Mouse (Mus musculus): Measurements from ENCODE around the gene Itgb4. TPM values are rescaled to one million over a fixed set of nuclear protein-coding genes. Genes with fewer than 3 reads are reported as not detected.
A peak's percentile ranks its signal among the peaks of the same experiment; 100 is the strongest.

The Itgb4 gene
- polyA plus RNA-seq, 2 experiments, result 0.11 to 0.17 TPM

DNA sequence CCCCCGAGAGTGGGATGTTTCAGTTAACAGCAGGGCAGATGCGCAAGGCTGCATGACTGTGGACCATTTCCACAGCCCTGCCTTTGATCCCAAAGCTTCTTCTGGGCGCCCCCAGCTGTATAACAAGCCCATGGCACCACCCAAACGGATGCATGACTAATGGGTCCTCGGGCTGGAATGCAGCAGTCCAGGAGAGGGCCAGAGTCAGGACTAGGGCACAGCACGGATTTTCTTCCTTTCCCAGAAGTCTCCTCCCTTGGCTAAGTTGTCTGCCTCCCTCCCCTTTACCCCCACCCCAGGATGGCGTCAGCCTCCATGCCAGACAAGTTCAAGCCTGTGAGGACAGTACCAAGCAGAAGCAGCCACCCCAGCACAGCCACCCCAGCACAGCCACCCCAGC, 16.5 kb upstream of the Itgb4 start:
- H3K4me3 ChIP-seq (ENCODE audit: insufficient read depth in 1 of 2, low read depth in 2 of 2, low read length in 2 of 2), result no peak overlapping the region
- peaks cover 17% of the 10 kb centered on the region for H3K36me3 ChIP-seq (replicated peaks; ENCODE audit: control insufficient read depth, insufficient read depth, low read depth)
- DNase-seq (ENCODE audit: low read depth in 3 of 3, low spot score in 3 of 3), result no peak
- H3K27me3 ChIP-seq (ENCODE audit: control insufficient read depth, insufficient read depth, low read length), result no peaks in the 10 kb centered on the region
- H3K27ac ChIP-seq, result no peak overlapping the region
- H3K4me1 ChIP-seq (replicated peaks; ENCODE audit: control insufficient read depth in 2 of 2, insufficient read depth in 2 of 2, low read length in 1 of 2), result no peaks in the 10 kb centered on the region; a peak in 1 of 4 replicates
- no peak for ATAC-seq (ENCODE audit: insufficient read depth)
- 81% methylated on average over 7 of the region's 7 CpGs for WGBS (ENCODE audit: insufficient replicate concordance)
- H3K9me3 ChIP-seq (ENCODE audit: control insufficient read depth, low read length), result no peaks in the 10 kb centered on the region
- no peak for TF ChIP-seq EP300 (IDR thresholded peaks at IDR 0.05; ENCODE audit: low read depth)
- no peak for TF ChIP-seq CTCF (IDR thresholded peaks at IDR 0.05; ENCODE audit: low read depth)
- H3K4me2 ChIP-seq (ENCODE audit: low read depth), result no peak overlapping the region
- no peak overlapping the region for H3K9ac ChIP-seq (replicated peaks)

DNA sequence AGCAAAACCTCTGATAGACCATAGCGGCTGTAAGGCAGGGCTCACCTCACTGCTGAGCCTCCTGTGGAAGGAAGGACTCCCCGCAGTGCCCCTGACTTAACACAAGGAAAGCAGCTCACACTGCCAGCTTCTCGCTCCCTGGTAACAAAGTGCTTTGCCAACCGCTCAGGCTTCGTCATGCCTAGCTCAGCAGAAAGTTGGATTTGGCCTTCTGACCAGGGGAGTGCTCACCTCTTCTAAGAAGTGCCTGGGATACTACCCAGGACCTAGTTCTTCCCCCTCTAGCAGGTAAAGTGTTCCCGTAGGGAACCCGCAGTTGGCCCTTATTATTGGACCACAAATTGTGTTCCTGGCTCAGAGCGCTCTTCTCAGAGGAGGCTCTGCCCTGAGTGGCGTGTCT, 15.5 kb upstream of the Itgb4 start:
- TF ChIP-seq EP300 (IDR thresholded peaks at IDR 0.05; ENCODE audit: low read depth) (no peak), CTCF (IDR thresholded peaks at IDR 0.05; ENCODE audit: low read depth) (no peak)
- Histone ChIP-seq H3K4me1 (replicated peaks; ENCODE audit: control insufficient read depth in 2 of 2, insufficient read depth in 2 of 2, low read length in 1 of 2) (no peaks in the 10 kb centered on the region; a peak in 1 of 4 replicates), H3K27me3 (ENCODE audit: control insufficient read depth, insufficient read depth, low read length) (no peaks in the 10 kb centered on the region), H3K9me3 (ENCODE audit: control insufficient read depth, low read length) (no peaks in the 10 kb centered on the region), H3K27ac (no peak overlapping the region), H3K36me3 (replicated peaks; ENCODE audit: control insufficient read depth, insufficient read depth, low read depth) (peaks cover 23% of the 10 kb centered on the region), H3K4me2 (ENCODE audit: low read depth) (no peak overlapping the region), H3K9ac (replicated peaks) (no peak overlapping the region), H3K4me3 (ENCODE audit: insufficient read depth in 1 of 2, low read depth in 2 of 2, low read length in 2 of 2) (no peak overlapping the region)
- WGBS (ENCODE audit: insufficient replicate concordance), result 86% methylated on average over 9 of the region's 9 CpGs
- no peak for ATAC-seq (ENCODE audit: insufficient read depth)
- DNase-seq (ENCODE audit: low read depth in 3 of 3, low spot score in 3 of 3), result no peak

DNA sequence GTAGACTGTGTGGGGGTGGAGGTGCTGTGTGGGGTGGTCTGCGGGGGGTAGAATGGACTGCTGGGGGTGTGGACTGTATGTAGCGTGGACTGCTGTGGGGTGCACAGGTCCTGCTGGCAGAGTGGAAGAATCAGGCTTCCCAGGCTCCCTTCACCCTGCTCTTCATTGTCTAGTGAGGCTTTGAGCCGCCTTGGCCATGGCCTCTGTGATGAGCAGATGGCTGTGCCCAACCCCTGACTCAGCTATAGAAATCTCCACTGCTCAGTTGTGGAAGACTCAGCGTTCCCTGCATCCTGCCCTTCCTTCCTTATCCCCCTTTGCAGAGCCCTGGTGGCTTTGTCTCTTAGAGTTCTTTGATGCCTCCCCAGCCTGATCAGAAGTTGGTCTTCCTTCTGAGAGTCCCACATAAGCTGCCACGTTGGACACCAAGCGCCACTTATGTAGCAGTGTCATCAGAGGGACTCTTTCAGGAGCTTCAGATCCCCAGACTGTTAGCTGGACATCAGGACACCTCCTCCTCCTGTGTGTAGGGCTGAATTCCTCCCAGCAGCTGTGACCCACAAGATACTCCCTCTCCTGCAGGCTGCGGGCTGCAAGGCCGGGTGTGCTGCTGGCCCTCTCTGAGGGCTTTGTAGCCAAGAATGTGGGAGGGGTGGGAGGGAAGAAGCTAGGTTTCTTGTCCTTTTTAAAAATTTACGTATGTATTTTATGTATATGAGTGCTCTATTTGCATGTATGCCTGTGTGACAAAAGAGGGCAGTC, 11.7 kb upstream of the Itgb4 start:
- TF ChIP-seq EP300 (IDR thresholded peaks at IDR 0.05; ENCODE audit: low read depth) (no peak), CTCF (IDR thresholded peaks at IDR 0.05; ENCODE audit: low read depth) (no peak)
- H3K4me3 ChIP-seq (ENCODE audit: insufficient read depth in 1 of 2, low read depth in 2 of 2, low read length in 2 of 2), result no peak overlapping the region
- 85% methylated on average over 9 of the region's 9 CpGs for WGBS (ENCODE audit: insufficient replicate concordance)
- peaks cover 6 to 9% of the 10 kb centered on the region in 2 experiments for H3K4me1 ChIP-seq (replicated peaks; ENCODE audit: control insufficient read depth in 2 of 2, insufficient read depth in 2 of 2, low read length in 1 of 2)
- no peak for ATAC-seq (ENCODE audit: insufficient read depth)
- no peaks in the 10 kb centered on the region for H3K27me3 ChIP-seq (ENCODE audit: control insufficient read depth, insufficient read depth, low read length)
- no peak overlapping the region for H3K27ac ChIP-seq
- no peak overlapping the region for H3K4me2 ChIP-seq (ENCODE audit: low read depth)
- no peak for DNase-seq (ENCODE audit: low read depth in 3 of 3, low spot score in 3 of 3)
- H3K36me3 ChIP-seq (replicated peaks; ENCODE audit: control insufficient read depth, insufficient read depth, low read depth), result peaks cover 22% of the 10 kb centered on the region
- H3K9me3 ChIP-seq (ENCODE audit: control insufficient read depth, low read length), result no peaks in the 10 kb centered on the region
- no peak overlapping the region for H3K9ac ChIP-seq (replicated peaks)

DNA sequence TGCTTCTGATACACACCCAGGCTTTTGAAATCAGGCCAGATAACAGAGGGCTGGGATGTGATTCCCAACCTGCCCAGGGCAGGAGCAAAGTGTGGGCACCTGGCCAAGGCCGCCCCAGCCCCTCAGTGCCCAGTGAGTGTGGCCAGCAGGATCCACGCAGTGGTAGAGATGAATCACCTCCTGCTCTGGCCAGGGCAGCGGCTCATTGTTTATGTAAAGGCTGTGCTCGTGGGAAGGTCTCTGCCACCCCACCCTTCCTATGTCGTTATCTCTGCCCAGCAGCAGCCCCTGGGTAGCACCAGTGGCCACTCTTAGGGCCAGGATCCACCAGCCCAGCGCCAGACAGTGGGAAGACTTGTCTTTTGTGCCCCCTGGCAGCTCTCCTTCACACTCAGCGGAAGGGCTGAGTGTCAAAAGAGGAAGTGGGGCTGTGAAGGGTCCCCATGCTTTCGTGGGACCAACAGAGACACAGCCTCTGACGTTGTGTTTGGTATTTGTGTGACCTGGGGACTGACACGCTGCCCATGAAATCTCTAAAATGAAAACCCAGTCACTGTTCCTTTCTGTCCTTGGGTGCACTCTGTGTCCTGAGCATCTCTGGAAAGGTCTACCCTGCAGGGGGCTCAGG, 9.4 kb upstream of the Itgb4 start:
- no peak overlapping the region for H3K4me2 ChIP-seq (ENCODE audit: low read depth)
- peaks cover 6 to 11% of the 10 kb centered on the region in 2 experiments for H3K4me1 ChIP-seq (replicated peaks; ENCODE audit: control insufficient read depth in 2 of 2, insufficient read depth in 2 of 2, low read length in 1 of 2)
- no peak overlapping the region for H3K27ac ChIP-seq
- H3K9ac ChIP-seq (replicated peaks), result no peak overlapping the region
- no peaks in the 10 kb centered on the region for H3K27me3 ChIP-seq (ENCODE audit: control insufficient read depth, insufficient read depth, low read length)
- H3K9me3 ChIP-seq (ENCODE audit: control insufficient read depth, low read length), result no peaks in the 10 kb centered on the region
- WGBS (ENCODE audit: insufficient replicate concordance), result 20% methylated on average over 10 of the region's 10 CpGs
- no peak overlapping the region for H3K4me3 ChIP-seq (ENCODE audit: insufficient read depth in 1 of 2, low read depth in 2 of 2, low read length in 2 of 2)
- DNase-seq (ENCODE audit: low read depth in 3 of 3, low spot score in 3 of 3) (no peak), ATAC-seq (ENCODE audit: insufficient read depth) (peak; percentile 57; the same call in 1 of the 2 replicates)
- peaks cover 22% of the 10 kb centered on the region for H3K36me3 ChIP-seq (replicated peaks; ENCODE audit: control insufficient read depth, insufficient read depth, low read depth)
- TF ChIP-seq CTCF (IDR thresholded peaks at IDR 0.05; ENCODE audit: low read depth) (no peak), EP300 (IDR thresholded peaks at IDR 0.05; ENCODE audit: low read depth) (no peak)

DNA sequence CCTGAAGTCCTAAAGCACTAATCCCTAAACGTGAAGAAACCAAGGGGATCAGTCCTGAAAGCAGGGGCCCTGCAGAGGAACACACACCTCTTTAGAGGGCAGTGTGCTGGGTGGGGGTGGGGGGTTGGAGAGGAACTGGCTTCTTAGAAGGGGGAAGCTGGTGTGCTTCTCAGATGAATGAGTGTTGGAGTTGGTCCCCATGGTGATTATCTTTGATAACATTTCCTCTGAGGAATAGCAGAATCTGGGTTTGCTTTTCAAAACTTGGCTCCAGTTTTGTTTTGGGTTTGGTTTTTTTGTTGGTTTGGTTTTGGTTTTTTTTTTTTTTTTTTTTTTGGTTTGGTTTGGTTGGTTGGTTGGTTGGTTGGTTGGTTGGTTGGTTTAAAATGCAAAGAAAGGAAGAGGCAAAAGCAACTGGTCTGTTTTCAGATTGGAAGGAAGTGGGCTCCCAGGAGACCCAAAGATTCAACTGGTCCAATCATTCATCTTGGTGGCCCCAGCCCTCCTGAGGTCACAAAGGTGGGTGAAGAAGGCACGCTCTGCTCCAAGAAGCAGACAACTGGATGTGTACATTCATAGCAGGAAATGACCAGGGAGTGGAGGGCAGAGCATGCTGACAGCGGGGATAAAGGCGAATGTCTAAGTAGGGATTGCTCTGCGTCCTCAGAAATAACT, 5.6 kb upstream of the Itgb4 start:
- DNase-seq (ENCODE audit: low read depth in 3 of 3, low spot score in 3 of 3) (no peak), ATAC-seq (ENCODE audit: insufficient read depth) (no peak)
- TF ChIP-seq CTCF (IDR thresholded peaks at IDR 0.05; ENCODE audit: low read depth) (no peak), EP300 (IDR thresholded peaks at IDR 0.05; ENCODE audit: low read depth) (no peak)
- Histone ChIP-seq H3K27me3 (ENCODE audit: control insufficient read depth, insufficient read depth, low read length) (peaks cover 3% of the 10 kb centered on the region), H3K9me3 (ENCODE audit: control insufficient read depth, low read length) (no peaks in the 10 kb centered on the region), H3K4me3 (ENCODE audit: insufficient read depth in 1 of 2, low read depth in 2 of 2, low read length in 2 of 2) (no peak overlapping the region), H3K4me2 (ENCODE audit: low read depth) (no peak overlapping the region), H3K27ac (no peak overlapping the region), H3K36me3 (replicated peaks; ENCODE audit: control insufficient read depth, insufficient read depth, low read depth) (peaks cover 14% of the 10 kb centered on the region), H3K4me1 (replicated peaks; ENCODE audit: control insufficient read depth in 2 of 2, insufficient read depth in 2 of 2, low read length in 1 of 2) (peaks cover 6 to 11% of the 10 kb centered on the region in 2 experiments), H3K9ac (replicated peaks) (no peak overlapping the region)
- 46% methylated on average over 5 of the region's 5 CpGs for WGBS (ENCODE audit: insufficient replicate concordance)

Data from liver, embryonic 14.5 days (tissue).